Mouse (Mus musculus) R1 (cell line): ENCODE measurements around the gene Gm10447.

ENCODE experiments used
- DNase-seq: peaks from one replicate; pipeline ENCODE4 v3.0.0-alpha.2; 2018; ENCODE audit warnings: low read depth, low spot score

The Gm10447 gene

DNA sequence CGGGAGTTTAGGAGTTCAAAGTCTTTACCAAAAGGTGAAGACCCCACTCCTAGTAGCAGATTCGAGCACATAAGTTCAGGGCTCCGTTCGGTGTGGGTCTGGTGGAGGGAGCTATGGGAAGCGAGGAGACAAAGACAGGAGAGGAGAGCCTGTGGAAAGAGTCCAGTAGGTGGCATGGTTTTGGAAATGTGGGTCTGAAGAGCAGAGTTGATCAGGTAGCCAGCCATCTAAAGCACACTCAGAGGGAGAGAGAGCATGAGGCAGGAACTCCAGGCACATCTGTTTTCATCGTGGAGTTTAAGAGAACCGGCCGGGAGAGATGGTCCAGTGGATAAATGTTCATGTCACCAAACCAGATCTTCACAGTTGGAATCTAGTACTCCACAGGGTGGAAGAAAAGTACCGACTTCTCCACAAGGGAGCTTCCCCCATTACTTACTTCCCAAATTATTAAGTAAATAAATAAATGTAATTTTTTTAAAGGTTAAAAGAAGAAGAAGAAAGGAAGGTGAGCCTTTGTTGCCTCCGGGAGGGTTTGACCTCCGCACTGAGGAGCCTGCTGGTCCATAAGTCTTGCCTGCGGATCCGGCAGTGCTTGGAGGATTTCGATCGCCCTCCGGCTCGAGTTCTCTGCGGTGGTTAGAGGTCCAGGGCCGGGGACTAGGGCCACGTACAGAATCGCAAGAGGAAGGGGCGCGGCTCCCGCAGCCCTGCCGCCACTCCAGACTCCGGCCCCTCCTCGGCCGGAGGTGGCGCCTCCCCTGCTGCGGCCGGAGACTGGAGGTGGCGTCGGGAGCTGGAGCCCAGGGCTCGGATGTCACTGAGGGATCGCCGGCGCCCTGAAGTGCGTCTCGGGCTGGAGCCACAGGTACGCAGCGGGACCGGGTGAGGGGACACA, at the start of gene Gm10447, which contains the start of gene Shroom1:
Gene Gm10447 (minus strand): TSS at position 637 of the 898 bp plus-strand sequence.
Gene Shroom1 (plus strand): TSS at position 732 of the 898 bp plus-strand sequence.
- peak; percentile 66 for DNase-seq

- DNase-seq: no peak
Measured at GRCm38 (mm10) chr11:53505026-53505663, 48.2 kb upstream of the Gm10447 start.

- no peak for DNase-seq
Measured at GRCm38 (mm10) chr11:53504376-53504775, 47.5 kb upstream of the Gm10447 start.

GRCm38 (mm10) chr11:53503738-53504137, 46.8 kb upstream of the Gm10447 start:
- DNase-seq: no peak

- no peak for DNase-seq
Measured at GRCm38 (mm10) chr11:53502039-53502765, 45.3 kb upstream of the Gm10447 start.

DNA sequence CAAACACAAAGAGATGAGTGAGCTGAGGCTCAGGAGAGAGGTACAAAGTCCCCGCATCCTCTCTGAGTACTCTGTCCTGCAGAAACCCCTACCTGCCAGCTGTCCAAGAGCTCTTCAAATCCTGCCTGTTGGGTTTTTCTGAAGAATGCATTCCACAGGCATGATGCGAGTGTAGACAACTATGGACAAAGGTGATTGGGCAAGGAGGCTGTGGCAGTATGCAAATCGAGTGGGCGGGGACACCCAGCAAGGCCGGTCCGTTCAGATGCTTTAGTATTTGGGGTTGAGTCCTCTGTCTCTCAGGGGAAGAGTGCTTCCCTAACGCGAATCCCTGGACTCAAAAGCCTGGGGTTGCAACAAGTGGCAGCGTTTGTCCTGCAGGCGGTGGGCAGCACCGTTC, 43.7 kb upstream of the Gm10447 start:
- DNase-seq: peak; percentile 75

- no peak for DNase-seq
Measured at GRCm38 (mm10) chr11:53496946-53497345, 40.0 kb upstream of the Gm10447 start.

GRCm38 (mm10) chr11:53495417-53495816, 38.5 kb upstream of the Gm10447 start:
- no peak for DNase-seq

DNA sequence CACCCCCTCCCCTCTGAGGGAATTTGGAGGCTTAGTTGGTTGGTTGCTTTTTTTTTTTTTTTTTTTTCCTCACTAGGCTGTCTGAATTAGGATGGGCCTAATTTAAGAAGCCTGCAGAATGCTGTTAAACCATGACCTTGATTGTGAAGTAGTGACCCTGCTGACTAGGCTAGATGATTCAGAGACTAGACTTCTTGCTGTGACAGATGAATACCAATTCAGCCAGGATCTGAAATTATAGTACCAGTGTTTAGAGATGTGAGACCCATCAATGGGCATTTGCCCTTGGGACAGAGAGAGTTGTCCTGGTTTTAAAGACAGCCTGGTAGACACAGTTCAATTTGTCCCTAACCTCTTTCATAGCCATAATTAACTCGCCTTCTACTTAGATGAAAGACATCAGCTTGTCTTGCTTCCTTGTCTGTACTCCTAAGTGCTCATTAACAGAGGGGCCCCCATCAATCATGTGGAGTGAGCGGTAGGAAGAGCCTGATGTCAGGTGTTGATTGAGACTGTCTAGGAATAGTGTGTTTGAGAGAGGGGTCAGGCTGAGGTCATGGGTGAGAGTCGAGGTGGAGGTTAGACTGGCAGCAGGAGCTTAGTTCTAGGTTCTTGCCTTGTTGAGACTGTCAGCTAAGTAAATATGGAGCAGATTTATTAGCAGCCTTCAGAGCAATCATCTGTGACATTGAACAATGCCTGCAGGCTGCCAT, 36.5 kb upstream of the Gm10447 start:
- DNase-seq: peak; percentile 16

DNA sequence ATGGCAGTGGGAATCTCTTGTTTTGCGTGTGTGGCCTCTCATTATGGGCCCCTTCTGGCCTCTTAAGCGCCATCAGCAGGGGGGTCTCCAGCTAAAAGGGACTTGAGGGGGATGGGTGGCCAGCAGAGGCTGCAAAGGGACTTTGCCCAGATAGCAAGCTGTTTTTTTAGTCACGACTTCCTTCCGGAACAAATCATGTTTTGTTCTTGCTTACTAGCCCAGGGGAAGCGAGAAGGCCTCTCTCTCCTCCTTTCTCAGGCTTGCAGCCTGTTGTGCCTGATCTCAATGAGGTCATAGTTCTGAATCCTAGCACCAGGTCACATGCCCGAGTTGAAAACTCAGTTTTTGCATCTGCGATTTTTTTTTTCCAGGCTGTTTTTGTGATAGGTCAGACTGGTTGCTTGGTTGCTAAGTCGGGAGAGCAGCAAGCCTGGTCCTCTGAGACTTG, 35.1 kb upstream of the Gm10447 start:
- no peak for DNase-seq

GRCm38 (mm10) chr11:53489421-53489820, 32.5 kb upstream of the Gm10447 start:
- no peak for DNase-seq

DNA sequence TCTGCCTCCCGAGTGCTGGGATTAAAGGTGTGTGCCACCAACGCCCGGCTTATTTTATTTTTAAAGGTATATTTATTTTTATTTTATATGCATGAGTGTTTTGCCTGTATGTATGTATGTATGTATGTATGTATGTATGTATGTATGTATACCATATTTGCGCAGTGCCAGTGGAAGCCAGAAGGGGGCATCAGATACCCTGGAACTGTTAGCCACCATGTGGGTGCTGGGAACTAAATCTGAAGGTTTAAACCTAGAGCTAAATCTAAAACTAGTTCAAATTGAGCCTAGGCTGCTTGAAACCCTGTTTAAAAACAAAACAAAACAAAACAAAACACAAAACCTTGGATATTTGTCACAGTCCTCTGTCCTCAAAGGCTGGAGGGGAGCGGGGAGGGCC, 32.1 kb upstream of the Gm10447 start:
- peak; percentile 53 for DNase-seq

GRCm38 (mm10) chr11:53486822-53487594, 30.1 kb upstream of the Gm10447 start:
- peak; percentile 37 for DNase-seq

DNA sequence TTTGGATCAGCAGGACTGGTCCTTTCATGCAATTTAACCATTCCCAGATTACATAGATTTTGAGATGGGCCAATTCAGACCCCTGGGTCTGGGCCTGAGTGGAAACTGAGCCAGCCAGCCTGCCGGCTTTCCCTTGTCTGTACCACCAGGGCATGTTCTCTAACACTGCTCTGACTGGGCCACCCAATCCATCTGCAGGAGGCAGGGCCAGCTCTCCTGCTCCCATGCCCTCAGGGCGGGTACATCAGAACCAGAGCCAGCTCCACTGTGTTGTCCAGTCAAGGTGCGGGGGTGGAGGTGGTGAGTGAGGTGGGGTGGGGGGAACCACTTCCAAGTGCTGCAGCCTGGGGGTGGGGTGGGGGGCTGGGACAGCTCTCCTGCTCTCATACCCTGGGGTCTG, 29.4 kb upstream of the Gm10447 start:
- no peak for DNase-seq

- DNase-seq: peak; percentile 66
Measured at GRCm38 (mm10) chr11:53485719-53486118, 28.8 kb upstream of the Gm10447 start.

GRCm38 (mm10) chr11:53483159-53483891, 26.4 kb upstream of the Gm10447 start:
- DNase-seq: no peak

DNA sequence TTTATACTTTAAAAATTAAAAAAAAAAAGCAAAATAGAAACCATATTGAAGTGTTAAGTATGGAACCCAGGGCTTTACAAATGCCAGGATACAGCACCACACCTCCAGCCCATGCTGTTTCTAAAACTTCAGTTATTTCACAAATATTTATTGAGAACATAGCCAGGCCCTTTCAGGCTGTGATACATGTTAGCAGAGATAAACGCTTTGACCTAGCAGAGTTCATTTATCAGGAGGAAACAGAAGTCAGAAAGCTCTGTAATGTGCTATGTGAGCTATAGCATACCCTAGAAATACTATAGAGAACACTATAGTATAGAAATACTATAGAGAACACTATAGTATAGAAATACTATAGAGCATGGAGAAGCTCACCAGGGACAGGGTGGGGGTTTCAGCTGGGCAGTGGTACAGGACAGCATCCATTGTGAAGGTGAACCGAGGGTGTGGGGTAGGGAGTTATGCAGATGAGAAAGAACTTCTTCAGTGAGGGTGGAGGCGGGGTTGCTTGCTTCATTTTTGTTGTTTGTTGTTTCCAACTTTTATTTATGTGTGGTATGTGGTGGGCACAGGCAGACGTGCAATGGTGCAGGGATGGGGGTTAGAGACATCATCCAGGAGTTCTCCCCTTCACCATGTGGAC, 24.3 kb upstream of the Gm10447 start:
- DNase-seq: no peak

DNA sequence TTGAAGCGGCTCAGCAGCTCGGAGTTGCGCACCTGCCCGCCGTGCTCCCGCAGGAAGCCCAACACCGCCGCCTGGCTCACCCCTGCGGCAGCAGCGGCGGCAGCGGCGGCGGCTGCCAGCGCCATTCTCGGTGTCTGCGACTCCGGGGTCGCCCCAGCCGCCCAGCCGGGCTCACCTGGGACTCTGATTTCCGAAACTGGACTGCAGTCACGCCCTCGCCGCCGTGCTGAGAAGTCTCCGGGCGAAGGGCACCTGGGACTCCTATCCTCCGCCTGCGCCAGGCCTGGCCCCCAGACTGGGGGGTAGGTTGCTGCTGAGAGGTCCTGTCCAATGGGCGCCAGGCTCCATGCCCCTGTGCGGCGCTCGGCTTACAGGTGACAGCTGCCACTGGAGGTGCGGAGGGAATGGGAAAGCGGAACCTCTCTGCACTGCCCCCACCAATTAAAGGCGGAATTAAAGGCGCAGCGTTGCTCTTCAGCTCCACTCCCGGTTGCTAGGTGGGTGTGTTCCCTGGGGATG, 22.9 kb upstream of the Gm10447 start, which contains the start of the genes Gm9945 and Sowaha:
Gene Gm9945 (plus strand): TSS at position 384 of the 519 bp plus-strand sequence.
Gene Sowaha (minus strand): TSS at position 492 of the 519 bp plus-strand sequence.
- DNase-seq: peak; percentile 82
